Mouse (Mus musculus): ENCODE measurements around the gene Prkcb.
"Not testable (repeated sequence)": the region's sequence is repeated elsewhere in the genome, so short reads cannot be mapped to it uniquely, and the experiment has no call there.

The Prkcb gene

DNA sequence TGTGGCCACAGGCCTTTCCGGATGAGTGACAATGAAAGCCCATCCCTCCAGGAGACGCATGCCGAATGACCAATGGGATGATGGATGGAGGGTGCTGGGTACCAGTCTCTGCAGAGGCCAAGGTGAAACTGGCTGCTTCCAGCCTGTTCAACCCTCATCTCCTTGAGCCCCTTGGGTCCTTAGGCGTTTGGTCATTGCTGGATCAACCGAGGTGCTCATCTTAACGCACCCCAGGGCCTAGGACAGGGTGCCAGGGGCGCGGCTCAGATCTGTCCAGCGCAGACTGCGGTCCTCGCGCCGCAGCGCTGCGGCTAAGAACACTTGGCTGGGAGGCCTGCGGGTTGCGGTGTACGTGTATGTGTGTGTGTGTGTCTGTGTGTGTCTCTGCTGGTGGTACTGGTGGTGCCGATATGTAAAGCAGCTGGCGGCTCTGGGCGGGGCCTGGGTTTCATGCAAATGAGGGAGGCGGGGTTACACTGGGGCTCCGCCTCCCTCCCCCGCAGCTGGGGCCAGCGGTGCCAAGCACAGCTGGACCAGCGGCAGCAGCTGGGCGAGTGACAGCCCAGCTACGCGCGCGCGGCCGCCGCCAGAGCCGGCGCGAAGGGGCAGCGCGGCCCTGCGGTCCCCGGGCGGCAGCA, at the start of gene Prkcb:
Gene Prkcb (plus strand): TSS at position 147 of the 638 bp plus-strand sequence.
- no peak for DNase-seq (ENCODE audit: low spot score)

DNA sequence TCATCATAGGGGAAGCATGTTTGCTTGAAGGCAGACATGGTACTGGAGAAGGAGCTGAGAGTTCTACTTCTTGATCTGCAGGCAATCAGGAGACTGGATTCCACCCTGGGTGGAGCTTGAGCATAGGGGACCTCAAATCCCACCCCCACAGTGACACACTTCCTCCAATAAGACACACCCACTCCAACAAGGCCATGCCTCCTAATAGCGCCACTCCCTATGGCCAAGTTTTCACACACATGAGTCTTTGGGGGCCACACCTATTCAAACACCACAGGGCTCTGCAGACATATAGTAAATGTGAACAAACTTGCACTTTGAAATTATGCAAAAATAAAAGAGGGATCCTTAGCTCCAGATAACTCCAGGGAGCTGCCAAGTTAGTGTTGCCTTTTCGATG, 49.6 kb upstream of the Prkcb start:
- DNase-seq (ENCODE audit: low spot score): no peak

DNA sequence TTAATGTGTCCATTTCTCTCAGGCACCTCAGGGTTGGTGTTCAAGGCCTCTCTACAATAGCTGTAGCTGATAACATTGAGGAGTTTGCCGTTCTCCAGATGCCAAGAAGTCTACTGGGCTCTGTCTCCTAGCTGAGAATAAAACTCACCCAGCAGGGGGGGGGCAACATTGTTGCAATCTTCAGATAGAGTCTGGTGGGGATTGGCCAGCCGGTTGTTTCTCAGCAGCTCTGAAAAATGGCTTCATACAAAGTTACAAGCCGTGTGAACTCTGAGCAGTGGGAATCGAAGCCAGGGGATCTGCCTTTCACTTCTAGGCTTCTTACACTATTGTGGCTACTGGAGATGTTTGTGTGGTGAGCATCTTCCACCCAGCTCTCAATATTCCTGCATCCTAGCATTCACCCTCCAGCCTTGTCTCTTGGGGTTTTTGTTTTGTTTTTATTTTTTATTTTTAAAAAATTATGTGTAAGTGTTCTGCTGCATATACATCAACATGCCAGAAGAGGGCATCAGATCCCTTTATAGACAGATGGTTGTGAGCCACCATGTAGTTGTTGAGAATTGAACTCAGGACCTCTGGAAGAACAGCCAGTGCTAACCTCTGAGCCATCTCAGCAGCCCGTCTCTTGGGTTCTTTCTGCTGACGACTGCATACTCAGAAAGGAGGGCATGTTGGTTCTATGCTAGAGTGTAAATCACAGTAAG, 48.0 kb upstream of the Prkcb start:
- DNase-seq (ENCODE audit: low spot score): no peak

DNA sequence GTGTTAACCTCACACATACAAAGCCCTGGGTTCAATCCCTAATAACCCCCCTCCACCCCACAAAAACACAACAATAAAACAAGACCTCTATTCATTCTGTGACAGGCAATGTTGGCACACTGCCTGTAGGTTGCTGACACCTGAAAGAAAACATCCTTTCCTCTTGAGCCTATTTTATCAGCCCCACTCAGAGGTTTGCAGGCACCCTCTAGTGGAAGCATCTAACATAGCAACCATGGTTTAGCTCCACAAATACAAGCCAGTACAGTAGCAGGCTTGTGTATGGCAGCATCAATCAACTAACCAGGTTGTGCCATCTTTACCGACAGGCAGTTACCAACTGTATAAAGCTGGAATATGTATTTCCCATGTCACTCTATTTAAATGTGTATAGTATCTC, 46.3 kb upstream of the Prkcb start:
- DNase-seq (ENCODE audit: low spot score): peak; percentile 38

DNA sequence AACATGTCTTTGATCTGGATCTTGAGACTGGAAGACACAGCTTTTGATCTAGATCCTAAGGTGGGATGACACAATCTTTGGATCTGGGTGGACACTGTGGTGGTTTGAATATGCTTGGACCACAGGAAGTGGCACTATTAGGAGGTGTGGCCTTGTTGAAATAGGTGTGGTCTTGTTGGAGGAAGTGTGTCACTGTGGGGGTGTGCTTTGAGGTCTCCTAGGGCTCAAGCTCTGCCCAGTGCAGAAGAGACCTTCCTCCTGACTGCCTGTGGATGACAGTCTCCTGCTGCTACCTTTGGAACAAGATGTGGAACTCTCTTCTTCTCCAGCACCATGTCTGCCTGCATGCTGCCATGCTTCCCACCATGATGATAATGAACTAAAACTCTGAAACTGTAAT, 45.8 kb upstream of the Prkcb start:
- not testable (repeated sequence) for DNase-seq (ENCODE audit: low spot score)

DNA sequence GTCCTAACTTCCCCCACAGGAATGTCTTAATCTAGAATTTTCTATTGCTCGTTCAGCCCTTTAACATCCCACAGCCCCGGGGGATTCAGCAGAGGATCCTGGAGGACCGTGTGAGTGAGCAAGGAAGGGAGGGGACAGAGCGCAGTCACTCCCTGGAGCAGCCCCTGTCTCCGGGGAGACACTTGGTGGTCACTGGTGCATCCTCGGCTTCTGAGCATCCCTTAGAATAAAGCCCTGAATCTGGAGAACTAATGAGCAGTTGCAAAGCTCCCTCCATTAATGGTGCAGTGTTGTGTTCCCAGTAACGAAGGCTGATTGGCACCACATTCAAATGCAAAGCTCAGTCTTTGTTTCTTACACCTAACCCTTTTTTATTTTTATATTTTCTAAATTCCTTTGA, 44.4 kb upstream of the Prkcb start:
- no peak for DNase-seq (ENCODE audit: low spot score)

DNA sequence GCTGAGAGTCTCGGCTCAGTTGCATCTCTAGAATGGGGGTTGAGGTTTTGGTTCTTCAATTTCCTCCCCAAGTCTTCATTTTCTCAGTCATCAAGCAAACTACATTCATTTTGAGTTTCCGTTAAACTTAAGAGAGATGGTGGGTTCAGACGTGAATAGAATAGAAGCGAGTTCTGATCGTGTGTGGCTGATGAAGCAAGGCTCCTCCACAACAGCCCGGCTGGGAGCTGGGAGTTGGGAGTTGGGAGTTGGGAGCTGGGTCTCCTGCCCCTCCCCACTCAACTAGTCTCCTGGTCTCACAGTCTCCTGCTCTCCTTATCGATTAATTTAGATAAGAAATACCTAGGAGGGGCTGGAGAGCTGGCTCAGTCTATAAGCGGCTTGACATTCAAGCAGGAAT, 44.0 kb upstream of the Prkcb start:
- DNase-seq (ENCODE audit: low spot score): no peak

DNA sequence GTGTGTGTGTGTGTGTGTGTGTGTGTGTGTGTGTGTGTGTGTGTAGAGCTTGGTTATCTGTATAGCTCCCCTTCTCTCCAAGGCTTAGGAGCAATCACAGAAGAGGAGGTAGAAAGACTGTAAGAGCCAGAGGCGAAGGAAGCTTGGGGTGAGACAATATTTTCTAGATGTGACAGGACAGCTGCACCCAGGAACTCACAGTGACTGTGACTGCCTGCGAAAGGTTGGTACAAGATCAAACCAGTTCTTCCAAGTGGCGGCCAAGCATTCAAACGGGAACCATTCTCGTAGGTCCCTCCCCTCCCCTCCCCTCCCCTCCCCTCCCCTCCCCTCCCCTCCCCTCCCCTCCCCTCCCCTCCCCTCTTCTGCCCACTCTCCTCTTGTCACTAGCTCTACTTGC, 42.6 kb upstream of the Prkcb start:
- DNase-seq (ENCODE audit: low spot score): no peak

DNA sequence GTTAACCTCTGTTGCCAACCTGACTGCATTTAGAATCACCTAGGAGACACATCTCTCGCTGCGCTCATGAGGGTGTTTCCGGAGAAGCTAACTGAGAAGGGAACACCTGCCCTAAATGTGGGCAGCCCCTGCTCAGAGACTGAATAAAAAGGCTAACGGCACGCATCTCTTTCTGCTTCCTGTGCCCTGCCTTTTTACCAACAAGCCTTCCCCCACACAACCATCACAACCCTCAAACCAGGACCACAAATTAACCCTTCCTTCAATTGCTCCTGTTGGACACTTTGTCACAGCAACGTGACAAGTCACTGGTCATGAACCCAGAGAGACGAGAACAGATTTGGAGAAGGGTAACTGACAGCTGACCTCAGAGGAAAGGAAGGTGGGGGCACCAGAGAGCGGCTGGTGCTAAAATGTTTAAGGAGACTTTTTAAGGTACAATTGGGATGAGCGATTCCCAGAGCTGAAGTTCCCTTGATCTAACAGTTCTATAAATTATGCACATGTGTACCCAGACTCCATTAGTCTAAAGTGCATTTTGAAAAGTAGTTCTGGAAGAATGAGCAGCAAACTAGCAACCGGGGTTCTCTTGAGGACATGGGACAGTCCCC, 41.2 kb upstream of the Prkcb start:
- no peak for DNase-seq (ENCODE audit: low spot score)

DNA sequence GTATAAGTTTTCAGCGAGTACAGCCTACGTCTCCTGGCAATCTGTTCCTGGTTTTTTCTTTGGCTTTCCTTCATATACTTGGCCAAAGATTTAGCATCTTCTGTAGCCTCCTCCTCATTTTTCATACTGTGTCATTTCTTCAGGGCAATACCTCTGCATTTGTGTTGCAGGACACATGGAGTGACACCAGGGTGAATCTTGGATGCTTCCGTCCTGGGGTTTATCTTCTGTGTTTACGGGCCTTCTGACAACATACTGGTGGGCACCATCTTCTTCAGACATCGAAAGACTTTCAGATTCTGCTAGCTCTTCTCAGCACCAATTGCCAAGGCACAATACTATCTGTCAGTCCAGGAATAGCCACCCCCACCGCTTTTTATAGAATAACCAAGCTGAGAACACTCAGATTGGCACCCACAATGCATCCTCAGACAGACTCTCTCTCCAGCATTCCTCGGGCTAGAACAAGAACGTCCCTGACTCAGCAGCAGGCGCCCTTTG, 39.2 kb upstream of the Prkcb start:
- DNase-seq (ENCODE audit: low spot score): no peak

DNA sequence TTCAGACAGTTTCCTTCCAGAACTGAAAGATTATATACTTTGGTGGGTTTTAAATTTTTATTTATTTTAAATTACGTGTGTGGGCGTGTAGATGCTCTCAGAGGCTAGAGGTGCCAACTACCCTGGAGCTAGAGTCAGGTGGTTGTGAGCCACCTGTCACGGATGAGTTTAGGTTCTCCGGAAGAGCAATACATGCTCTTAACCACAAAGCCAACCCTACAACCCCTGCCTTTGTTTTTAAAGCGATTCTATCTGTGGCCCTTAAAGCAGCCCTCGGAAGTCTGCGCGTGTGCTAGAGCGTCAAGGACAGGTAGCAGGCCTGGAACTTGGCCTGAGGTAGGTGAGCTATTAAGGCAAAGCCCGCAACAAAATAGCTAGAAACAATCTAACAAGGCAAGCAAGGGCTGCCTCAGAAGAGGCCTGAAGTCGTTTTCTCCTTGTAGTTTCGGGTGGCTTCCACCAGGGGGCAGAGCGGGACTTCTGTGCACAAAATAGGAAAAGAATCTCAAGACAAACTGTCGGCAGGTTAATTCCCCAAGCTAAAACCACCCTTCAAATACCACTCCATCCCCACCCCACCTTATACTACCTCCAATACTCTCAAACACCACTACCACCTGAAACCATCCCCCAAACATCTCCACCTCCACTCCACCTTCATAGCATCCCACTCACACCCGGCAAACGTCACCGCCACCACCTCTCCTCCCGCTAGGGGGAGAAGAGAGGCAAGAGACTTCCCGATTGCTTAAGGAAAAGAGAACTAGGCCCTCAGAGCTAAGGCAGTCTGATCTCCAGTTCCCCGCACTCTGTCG, 37.1 kb upstream of the Prkcb start:
- DNase-seq (ENCODE audit: low spot score): peak; percentile 53

DNA sequence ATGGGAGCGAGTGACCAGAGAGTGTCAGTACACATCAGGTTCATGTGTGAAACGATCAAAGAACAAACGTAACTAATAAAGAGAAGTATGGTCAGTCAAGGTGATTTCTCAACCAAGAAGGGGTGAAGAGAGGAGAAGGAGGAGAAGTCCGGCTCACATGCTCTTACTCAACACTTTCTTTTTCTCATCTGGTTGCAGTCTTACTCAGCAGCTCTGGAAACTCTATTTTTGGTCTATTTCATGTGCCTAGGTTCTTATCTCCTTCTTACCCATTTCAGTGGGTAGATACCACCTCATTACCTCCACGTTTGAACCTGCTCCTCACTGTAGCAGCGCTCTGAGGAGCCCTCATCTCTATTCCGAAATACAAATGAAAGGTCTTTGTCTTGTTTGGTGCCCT, 31.8 kb upstream of the Prkcb start:
- no peak for DNase-seq (ENCODE audit: low spot score)

DNA sequence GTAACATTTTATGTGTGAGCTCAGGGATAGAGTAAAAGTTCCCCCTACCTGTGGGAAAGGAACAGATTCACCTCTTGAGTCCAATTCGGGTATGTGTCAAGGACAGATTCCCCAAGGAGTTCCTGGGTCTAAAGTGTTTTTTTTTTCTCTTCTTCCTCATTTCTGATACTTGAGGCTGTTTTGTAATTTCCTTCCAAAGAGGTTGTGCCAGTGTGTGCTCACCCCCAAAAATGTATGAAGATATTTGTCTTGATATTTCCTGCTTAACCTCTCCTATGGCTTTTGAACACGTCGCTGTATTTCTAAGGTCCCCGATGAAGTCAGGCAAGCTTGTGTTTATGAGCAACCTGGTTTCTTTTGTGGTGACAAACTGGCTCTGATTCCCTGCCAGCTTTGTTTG, 30.0 kb upstream of the Prkcb start:
- DNase-seq (ENCODE audit: low spot score): no peak

DNA sequence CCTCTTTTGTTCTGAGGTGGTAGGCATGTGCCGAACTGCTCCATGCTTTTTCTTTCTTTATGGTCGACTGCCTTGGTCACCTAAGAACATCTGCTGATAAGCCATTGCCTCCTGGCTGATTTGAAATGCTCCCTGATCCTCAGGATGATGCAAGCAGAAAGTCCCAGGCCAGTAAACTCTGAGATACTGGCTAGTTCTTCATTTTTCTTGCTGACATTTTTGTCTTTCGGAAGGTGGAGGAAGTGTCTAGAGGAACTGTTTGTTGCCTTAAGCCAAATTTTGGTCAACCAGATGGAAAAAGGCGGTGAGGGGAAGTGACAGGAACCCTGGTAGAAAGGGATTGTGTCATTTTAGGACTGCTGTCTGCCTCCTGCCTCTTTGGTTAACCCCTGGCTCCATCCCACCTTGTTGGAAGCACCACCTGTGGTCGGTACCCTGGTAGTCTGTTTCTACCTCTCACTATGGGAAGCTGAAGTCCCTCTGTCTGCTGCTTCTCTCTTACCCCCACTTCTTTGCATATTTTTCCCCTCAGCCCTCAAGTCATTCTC, 28.4 kb upstream of the Prkcb start:
- DNase-seq (ENCODE audit: low spot score): no peak

DNA sequence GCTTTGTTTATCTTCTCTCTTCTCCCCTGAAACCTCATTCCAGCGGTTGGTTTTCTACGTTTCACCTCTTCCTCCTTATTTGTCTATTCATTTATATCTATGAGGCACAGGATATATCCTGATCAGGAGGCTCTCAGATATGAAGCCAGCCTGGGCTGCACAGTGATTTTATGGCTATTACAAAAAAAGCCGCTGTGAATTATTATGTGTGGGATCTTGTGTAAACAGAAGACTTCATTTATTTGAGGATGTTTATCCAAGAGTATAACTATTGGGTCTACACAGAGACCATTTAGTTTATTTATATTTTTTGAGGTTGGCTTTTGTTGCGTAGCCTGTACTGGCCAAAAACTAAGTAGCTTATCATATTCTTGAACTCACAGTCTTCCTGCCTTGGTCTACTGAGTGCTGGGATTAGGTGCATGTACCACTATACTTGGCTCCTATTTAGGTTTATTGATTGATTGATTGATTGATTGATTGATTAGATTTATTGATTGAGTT, 19.5 kb upstream of the Prkcb start:
- no peak for DNase-seq (ENCODE audit: low spot score)

DNA sequence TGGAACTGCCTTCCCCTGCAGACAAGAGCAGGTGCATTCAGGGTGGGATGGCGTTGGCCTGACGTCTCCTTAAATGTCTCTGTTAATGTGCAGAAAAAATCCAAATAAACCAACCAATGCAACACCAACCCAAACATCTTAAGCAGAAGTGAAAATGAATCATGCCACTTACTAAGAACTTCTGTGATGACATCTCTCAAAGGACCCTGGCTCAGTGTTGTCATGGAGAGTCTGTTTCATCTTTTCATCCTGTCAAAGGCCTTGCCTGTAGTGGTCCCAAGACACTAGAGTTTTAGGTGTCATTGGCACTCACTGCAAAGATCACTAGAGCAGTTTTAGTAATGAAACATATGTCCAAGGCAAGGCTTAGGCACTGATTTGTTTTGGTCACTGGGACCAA, 16.2 kb upstream of the Prkcb start:
- no peak for DNase-seq (ENCODE audit: low spot score)

DNA sequence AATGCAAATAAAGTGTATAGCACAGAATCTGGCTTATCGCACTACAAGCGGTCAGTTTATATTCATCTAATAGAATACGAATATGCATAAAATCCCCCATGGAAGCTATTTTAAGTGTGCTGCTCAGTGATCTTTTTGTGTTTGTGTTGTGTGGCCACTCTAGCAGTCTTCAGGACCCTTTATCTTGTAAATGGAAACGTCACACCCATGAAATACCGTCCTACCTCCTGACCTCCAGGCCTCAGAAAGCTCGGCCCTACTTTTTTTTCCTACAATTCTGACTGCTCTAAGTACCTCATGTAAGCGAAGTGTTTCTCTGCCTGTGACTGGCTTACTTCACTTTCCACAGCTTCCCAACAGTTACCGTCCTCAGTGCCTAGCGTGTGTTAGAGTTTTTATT, 9.0 kb upstream of the Prkcb start:
- no peak for DNase-seq (ENCODE audit: low spot score)

DNA sequence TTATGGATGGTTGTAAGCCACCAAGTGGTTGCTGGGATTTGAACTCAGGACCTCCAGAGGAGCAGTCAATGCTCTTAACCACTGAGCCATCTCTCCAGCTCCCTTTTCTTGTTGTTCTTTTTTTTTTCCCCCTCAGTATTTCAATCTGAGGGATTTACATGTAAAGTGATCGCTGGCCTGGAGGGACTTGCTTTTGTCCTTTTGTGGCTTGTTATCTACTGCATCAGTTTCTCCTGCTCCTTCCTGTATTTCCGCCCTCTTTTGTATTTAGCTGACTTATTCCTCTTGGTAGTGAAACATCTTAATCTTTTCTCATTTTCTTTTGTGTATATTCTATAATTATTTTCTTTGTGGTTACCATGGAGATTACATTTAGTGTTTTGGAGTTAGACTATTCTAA, 8.2 kb upstream of the Prkcb start:
- no peak for DNase-seq (ENCODE audit: low spot score)

DNA sequence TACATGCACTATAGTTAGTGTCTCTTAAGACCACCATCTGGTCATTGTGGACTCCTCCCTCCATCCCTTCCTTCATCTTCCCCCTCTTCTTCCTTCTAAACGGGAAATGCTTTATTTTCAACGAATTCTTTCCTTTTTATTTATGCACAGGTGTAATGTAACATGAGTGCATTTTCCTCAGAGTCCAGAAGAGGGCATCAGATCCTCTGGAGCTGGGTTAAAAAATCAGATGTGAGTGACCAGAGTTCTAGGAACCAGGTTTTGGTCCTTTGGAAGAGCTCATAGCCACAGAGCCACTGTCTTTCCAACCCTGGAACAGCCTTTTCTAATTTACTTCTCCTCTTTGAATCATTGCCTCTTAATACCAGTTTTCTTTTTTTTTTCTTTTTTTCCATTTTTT, 6.0 kb upstream of the Prkcb start:
- DNase-seq (ENCODE audit: low spot score): no peak

DNA sequence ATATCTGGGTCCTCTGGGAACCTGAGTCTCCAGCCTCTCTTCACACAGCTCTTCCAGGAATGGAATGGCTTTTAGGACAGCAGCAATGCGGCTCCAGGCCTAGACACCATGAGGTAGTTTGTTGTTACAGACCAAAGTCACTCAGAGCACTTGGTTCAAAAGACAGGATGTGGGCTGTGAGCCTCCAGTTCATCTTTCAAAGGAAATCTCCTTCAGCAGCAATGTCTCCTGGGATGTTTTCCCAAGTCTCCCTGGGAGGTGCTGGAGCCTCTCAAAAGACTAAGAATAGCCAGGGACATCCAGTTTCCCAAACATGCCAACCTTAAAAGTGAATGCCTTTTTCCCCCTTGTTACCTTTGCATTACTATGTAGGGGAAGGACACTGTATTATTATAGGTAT, 1.3 kb upstream of the Prkcb start:
- DNase-seq (ENCODE audit: low spot score): no peak

DNA sequence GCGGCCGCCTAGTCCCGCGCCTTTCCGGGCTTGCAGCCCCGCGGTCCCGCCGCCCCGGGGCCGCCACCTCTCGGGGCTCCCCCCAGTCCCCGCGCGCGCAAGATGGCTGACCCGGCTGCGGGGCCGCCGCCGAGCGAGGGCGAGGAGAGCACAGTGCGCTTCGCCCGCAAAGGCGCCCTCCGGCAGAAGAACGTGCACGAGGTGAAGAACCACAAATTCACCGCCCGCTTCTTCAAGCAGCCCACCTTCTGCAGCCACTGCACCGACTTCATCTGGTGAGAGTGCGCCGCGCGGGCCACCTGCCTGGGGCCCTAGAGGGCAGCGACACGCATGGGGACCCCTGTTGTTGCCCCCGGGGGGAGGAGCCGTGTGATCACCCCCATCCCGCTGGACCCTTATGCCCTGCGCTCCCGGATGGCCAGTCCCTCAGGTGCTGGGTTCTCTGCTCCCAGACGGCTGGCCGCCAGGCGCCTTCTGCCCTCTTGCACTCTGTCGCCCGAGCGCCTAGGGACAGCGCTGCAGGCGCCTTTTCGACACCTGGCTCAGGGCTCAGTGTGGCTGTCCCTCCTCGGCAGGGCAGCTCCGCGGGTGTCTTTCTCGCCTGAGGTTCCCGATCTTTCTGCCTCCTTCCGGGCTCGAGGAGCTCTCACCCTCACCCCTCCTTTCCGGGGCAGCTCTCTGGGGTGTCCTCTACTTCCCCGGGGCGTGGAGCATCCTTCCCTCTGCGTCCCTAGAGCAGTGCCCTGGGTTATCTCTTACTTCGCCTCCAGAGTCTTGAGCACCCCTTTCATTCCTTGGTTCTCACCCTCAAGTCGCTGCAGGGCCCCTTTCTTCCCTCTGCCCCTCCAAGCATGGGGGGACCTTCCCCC, 926 bp downstream of the Prkcb start:
- DNase-seq (ENCODE audit: low spot score): no peak

Measured in adipocyte (in vitro differentiated cells).